Mouse (Mus musculus): ENCODE measurements around the gene Kdm1a. TPM values are rescaled to one million over a fixed set of nuclear protein-coding genes. Genes with fewer than 3 reads are reported as not detected.

Kdm1a gene
- total RNA-seq, 1 experiment from 2014 or later, result 69.8 TPM

- ATAC-seq (replicated peaks; ENCODE audit: insufficient number of reproducible peaks, low FRiP score, low TSS enrichment, poor library complexity, severe bottlenecking), result no peak
Measured at GRCm38 (mm10) chr4:136553108-136553507, 49.4 kb downstream of the Kdm1a start.

GRCm38 (mm10) chr4:136548381-136548801 lies 54.1 kb downstream of the Kdm1a start:
- no peak for ATAC-seq (replicated peaks; ENCODE audit: insufficient number of reproducible peaks, low FRiP score, low TSS enrichment, poor library complexity, severe bottlenecking)

- ATAC-seq (replicated peaks; ENCODE audit: insufficient number of reproducible peaks, low FRiP score, low TSS enrichment, poor library complexity, severe bottlenecking), result no peak
Measured at GRCm38 (mm10) chr4:136547721-136548120, 54.8 kb downstream of the Kdm1a start.

GRCm38 (mm10) chr4:136546279-136547045 lies 56.1 kb downstream of the Kdm1a start:
- no peak for ATAC-seq (replicated peaks; ENCODE audit: insufficient number of reproducible peaks, low FRiP score, low TSS enrichment, poor library complexity, severe bottlenecking)

- no peak for ATAC-seq (replicated peaks; ENCODE audit: insufficient number of reproducible peaks, low FRiP score, low TSS enrichment, poor library complexity, severe bottlenecking)
Measured at GRCm38 (mm10) chr4:136545151-136545550, 57.4 kb downstream of the Kdm1a start.

GRCm38 (mm10) chr4:136526412-136526811 lies 76.1 kb downstream of the Kdm1a start:
- peak; percentile 68 for ATAC-seq (replicated peaks; ENCODE audit: insufficient number of reproducible peaks, low FRiP score, low TSS enrichment, poor library complexity, severe bottlenecking)

GRCm38 (mm10) chr4:136524309-136524708 lies 78.2 kb downstream of the Kdm1a start:
- no peak for ATAC-seq (replicated peaks; ENCODE audit: insufficient number of reproducible peaks, low FRiP score, low TSS enrichment, poor library complexity, severe bottlenecking)

GRCm38 (mm10) chr4:136521898-136522297 lies 80.6 kb downstream of the Kdm1a start:
- ATAC-seq (replicated peaks; ENCODE audit: insufficient number of reproducible peaks, low FRiP score, low TSS enrichment, poor library complexity, severe bottlenecking), result no peak

GRCm38 (mm10) chr4:136519866-136520265 lies 82.7 kb downstream of the Kdm1a start:
- no peak for ATAC-seq (replicated peaks; ENCODE audit: insufficient number of reproducible peaks, low FRiP score, low TSS enrichment, poor library complexity, severe bottlenecking)

- no peak for ATAC-seq (replicated peaks; ENCODE audit: insufficient number of reproducible peaks, low FRiP score, low TSS enrichment, poor library complexity, severe bottlenecking)
Measured at GRCm38 (mm10) chr4:136518576-136518975, 83.9 kb downstream of the Kdm1a start.

- ATAC-seq (replicated peaks; ENCODE audit: insufficient number of reproducible peaks, low FRiP score, low TSS enrichment, poor library complexity, severe bottlenecking), result no peak
Measured at GRCm38 (mm10) chr4:136518141-136518540, 84.4 kb downstream of the Kdm1a start.

- no peak for ATAC-seq (replicated peaks; ENCODE audit: insufficient number of reproducible peaks, low FRiP score, low TSS enrichment, poor library complexity, severe bottlenecking)
Measured at GRCm38 (mm10) chr4:136512905-136513304, 89.6 kb downstream of the Kdm1a start.

- ATAC-seq (replicated peaks; ENCODE audit: insufficient number of reproducible peaks, low FRiP score, low TSS enrichment, poor library complexity, severe bottlenecking), result no peak
Measured at GRCm38 (mm10) chr4:136511708-136512107, 90.8 kb downstream of the Kdm1a start.

- ATAC-seq (replicated peaks; ENCODE audit: insufficient number of reproducible peaks, low FRiP score, low TSS enrichment, poor library complexity, severe bottlenecking), result no peak
Measured at GRCm38 (mm10) chr4:136509857-136510256, 92.7 kb downstream of the Kdm1a start.

- ATAC-seq (replicated peaks; ENCODE audit: insufficient number of reproducible peaks, low FRiP score, low TSS enrichment, poor library complexity, severe bottlenecking), result peak; percentile 96
Measured at GRCm38 (mm10) chr4:136505426-136506215, 96.9 kb downstream of the Kdm1a start.

Other genes starting within 250 kb of the Kdm1a start
- not detected in 3 replicates for gene Htr1d, start 179.2 kb downstream of the Kdm1a start, total RNA-seq (2017)
- gene 6030445D17Rik, start 140.5 kb downstream of the Kdm1a start, total RNA-seq (2017), result not detected in 3 replicates
- gene Luzp1, start 133.0 kb downstream of the Kdm1a start, total RNA-seq (2017), result 9.5 to 22.4 TPM (median 11.4 TPM) in 3 replicates
- gene Tex46, start 7.7 kb upstream of the Kdm1a start, total RNA-seq (2017), result not detected in 3 replicates
- gene Lactbl1, start 19.9 kb upstream of the Kdm1a start, total RNA-seq (2017), result not detected in 3 replicates
- 0.10 TPM in 1 of 3 replicates, not detected in the others for gene Ephb2, start 233.3 kb upstream of the Kdm1a start, total RNA-seq (2017)

Measured in monocyte, adult 5-6 weeks (primary cell).